Comparison of ENCODE assay signal across 8 mouse cellular contexts in genomic region chr1:195016811-195017501, GRCm38 (mm10).
DNase-seq lines count a peak whose midpoint lies in the region; ATAC-seq and TF ChIP-seq lines count a peak whose summit lies in the region.

No protein-coding gene starts in this region.

- H3K4me1 ChIP-seq in liver, postnatal 0 days (ENCODE audit: insufficient read depth) = peaks cover 6% of the 10 kb centered on the region
- H3K4me1 ChIP-seq in liver, embryonic 11.5 days (replicated peaks; ENCODE audit: control insufficient read depth, insufficient read depth, low read length) = no peaks in the 10 kb centered on the region
- H3K4me1 ChIP-seq in heart, embryonic 15.5 days (replicated peaks) = 0 out of 2 replicates have a peak, but pooled peaks cover 4% of the 10 kb centered on the region
- H3K4me1 ChIP-seq in thymus, adult 2 months (replicated peaks; ENCODE audit: control insufficient read depth, insufficient read depth, low read length) = no peaks in the 10 kb centered on the region

- H3K4me2 ChIP-seq in liver, postnatal 0 days (ENCODE audit: low read depth, low read length) = 0 out of 2 replicates have a peak overlapping the region, but pooled peaks have one; percentile 3
- H3K4me2 ChIP-seq in liver, embryonic 11.5 days = no peak overlapping the region
- H3K4me2 ChIP-seq in heart, embryonic 15.5 days = peak overlapping the region; percentile 62

- H3K9ac ChIP-seq in liver, postnatal 0 days (replicated peaks) = no peak overlapping the region
- no peak overlapping the region for H3K9ac ChIP-seq in liver, embryonic 11.5 days (ENCODE audit: low read depth, low read length)
- peak overlapping the region; percentile 34 for H3K9ac ChIP-seq in heart, embryonic 15.5 days

- peak; percentile 26; the same call in 1 of the 2 replicates for ATAC-seq in liver, postnatal 0 days
- ATAC-seq in liver, embryonic 11.5 days (replicated peaks; ENCODE audit: low FRiP score) = no peak
- ATAC-seq in heart, embryonic 15.5 days (replicated peaks; ENCODE audit: insufficient number of reproducible peaks, insufficient read depth, low FRiP score, low read depth) = peak; percentile 48

- 80% methylated on average over 11 of the region's 11 CpGs for WGBS in liver, postnatal 0 days (ENCODE audit: insufficient replicate concordance)
- 76% methylated on average over 11 of the region's 11 CpGs for WGBS in liver, embryonic 11.5 days
- 46% methylated on average over 10 of the region's 11 CpGs for WGBS in heart, embryonic 15.5 days
- WGBS in thymus, adult 2 months = 94% methylated on average over 11 of the region's 11 CpGs

- H3K4me3 ChIP-seq in liver, postnatal 0 days (ENCODE audit: low read depth, low read length) = no peak overlapping the region
- no peak overlapping the region for H3K4me3 ChIP-seq in liver, embryonic 11.5 days (ENCODE audit: low read depth, low read length)
- peak overlapping the region; percentile 40 for H3K4me3 ChIP-seq in heart, embryonic 15.5 days
- H3K4me3 ChIP-seq in thymus, adult 2 months (ENCODE audit: control insufficient read depth, insufficient read depth, low read length) = no peak overlapping the region

- no peaks in the 10 kb centered on the region for H3K9me3 ChIP-seq in liver, postnatal 0 days (ENCODE audit: low read length)
- H3K9me3 ChIP-seq in liver, embryonic 11.5 days (ENCODE audit: control insufficient read depth, low read length) = no peaks in the 10 kb centered on the region
- no peaks in the 10 kb centered on the region for H3K9me3 ChIP-seq in heart, embryonic 15.5 days (replicated peaks)

- no peak for TF ChIP-seq EP300 in liver, postnatal 0 days (IDR thresholded peaks at IDR 0.05; ENCODE audit: low read depth)

- no peak overlapping the region for H3K27ac ChIP-seq in liver, postnatal 0 days (ENCODE audit: low read depth)
- H3K27ac ChIP-seq in liver, embryonic 11.5 days (ENCODE audit: low read depth, low read length) = no peak overlapping the region
- H3K27ac ChIP-seq in heart, embryonic 15.5 days = peak overlapping the region; percentile 31; the same call in 1 of the 2 replicates
- H3K27ac ChIP-seq in thymus, adult 2 months (ENCODE audit: control insufficient read depth, insufficient read depth, low read length) = no peak overlapping the region

- H3K36me3 ChIP-seq in liver, postnatal 0 days (replicated peaks; ENCODE audit: insufficient read depth, low read length) = no peaks in the 10 kb centered on the region
- no peaks in the 10 kb centered on the region for H3K36me3 ChIP-seq in liver, embryonic 11.5 days (ENCODE audit: control insufficient read depth, insufficient read depth, low read length)
- H3K36me3 ChIP-seq in heart, embryonic 15.5 days = no peaks in the 10 kb centered on the region
- no peaks in the 10 kb centered on the region for H3K36me3 ChIP-seq in thymus, adult 2 months (ENCODE audit: control insufficient read depth, insufficient read depth, low read length)

- no peaks in the 10 kb centered on the region for H3K27me3 ChIP-seq in liver, postnatal 0 days (ENCODE audit: insufficient read depth, low read length)
- H3K27me3 ChIP-seq in liver, embryonic 11.5 days (replicated peaks; ENCODE audit: control insufficient read depth, insufficient read depth, low read length) = no peaks in the 10 kb centered on the region
- no peaks in the 10 kb centered on the region for H3K27me3 ChIP-seq in heart, embryonic 15.5 days
- no peaks in the 10 kb centered on the region for H3K27me3 ChIP-seq in thymus, adult 2 months (ENCODE audit: control insufficient read depth, insufficient read depth, low read length)

- 0 out of 2 replicates have a peak, but pooled peaks have one; percentile 8 for TF ChIP-seq CTCF in liver, postnatal 0 days (IDR thresholded peaks at IDR 0.05; ENCODE audit: low read depth)
- TF ChIP-seq CTCF in thymus, adult 2 months (IDR thresholded peaks at IDR 0.05; ENCODE audit: borderline replicate concordance, control insufficient read depth, extremely low read depth, insufficient read depth, low read length, poor library complexity) = no peak

- no peak for DNase-seq in liver, postnatal 0 days
- DNase-seq in liver, embryonic 11.5 days (ENCODE audit: low spot score) = no peak
- peak; percentile 35 for DNase-seq in embryo, embryonic 11 days
- peak; percentile 68 to 87 for DNase-seq in kidney, postnatal 25 days
- DNase-seq in lung, postnatal 14 days = peak; percentile 61
- DNase-seq in right cerebral cortex, postnatal 4 days = peak; percentile 39
- no peak for DNase-seq in thymus, adult 2 months

- TF ChIP-seq POLR2A in thymus, adult 2 months (IDR thresholded peaks at IDR 0.05; ENCODE audit: control insufficient read depth, extremely low read depth, insufficient read depth, low read length, poor library complexity) = no peak

Comparison
In these comparisons a context has a peak if more than half of its experiments do, and no peak if none do; other contexts are left out.
1. DNase-seq: peak in embryo, embryonic 11 days (single experiment), kidney, postnatal 25 days (2 of 2), lung, postnatal 14 days (single experiment) and right cerebral cortex, postnatal 4 days (single experiment); none in liver, postnatal 0 days (single experiment), liver, embryonic 11.5 days (single experiment) and thymus, adult 2 months (single experiment).